Mouse (Mus musculus) CH12.LX (cell line): ENCODE measurements around the gene Zdhhc11. TPM values are rescaled to one million over a fixed set of nuclear protein-coding genes. Genes with fewer than 3 reads are reported as not detected.

Experiments used
- DNase-seq: peaks from one replicate; pipeline ENCODE4 v3.0.0-alpha.2; 2013; ENCODE audit errors: extremely low read depth
- H3K27ac ChIP-seq: 2 replicates; pipeline ENCODE4 v1.5.1; 2012; ENCODE audit warnings: low read depth, mild to moderate bottlenecking, control low read depth, moderate library complexity; ENCODE audit not compliant: insufficient read depth
- H3K27me3 ChIP-seq: replicated peaks from 2 replicates; pipeline ENCODE3; 2012; ENCODE audit warnings: inconsistent platforms
- H3K36me3 ChIP-seq, 2 experiments: replicated peaks in 1 of 2; 2 replicates each; pipeline versions ENCODE3 to v1.6.1; 2012; ENCODE audit warnings: inconsistent platforms in 1 of 2, low read length in 1 of 2, mild to moderate bottlenecking in 1 of 2, mixed read lengths in 1 of 2, moderate library complexity in 1 of 2; ENCODE audit not compliant: control insufficient read depth in 1 of 2, insufficient read depth in 1 of 2
- H3K4me1 ChIP-seq, 2 experiments: 2 replicates each; pipeline ENCODE4 v1.6.1; 2012; ENCODE audit warnings: inconsistent platforms in 1 of 2, moderate library complexity in 1 of 2; ENCODE audit not compliant: insufficient read depth in 2 of 2, control insufficient read depth in 1 of 2
- H3K4me2 ChIP-seq: 2 replicates; pipeline ENCODE4 v1.6.1; 2012; ENCODE audit warnings: low read depth, mild to moderate bottlenecking, control low read depth; ENCODE audit not compliant: poor library complexity, insufficient read depth, severe bottlenecking
- H3K4me3 ChIP-seq, 3 experiments: fragments of 150-350 bp in 1 of 3; sonication (generic) in 1 of 3; replicated peaks in 1 of 3; 2 replicates each; pipeline versions ENCODE3 to v1.5.1; 2011 to 2012; ENCODE audit warnings: low read depth in 2 of 3, low read length in 2 of 3, mild to moderate bottlenecking in 2 of 3, moderate library complexity in 2 of 3, control low read depth in 1 of 3, improper control_type of control experiment in 1 of 3, inconsistent platforms in 1 of 3, mixed read lengths in 1 of 3; ENCODE audit not compliant: poor library complexity in 1 of 3
- H3K79me2 ChIP-seq: replicated peaks from 2 replicates; pipeline ENCODE4 v1.6.1; 2012; ENCODE audit warnings: mild to moderate bottlenecking, moderate library complexity; ENCODE audit not compliant: control insufficient read depth, poor library complexity, insufficient read depth, severe bottlenecking; ENCODE audit errors: extremely low read depth
- H3K9ac ChIP-seq: 2 replicates; pipeline ENCODE4 v1.6.1; 2012; ENCODE audit warnings: low read depth, mild to moderate bottlenecking, control low read depth, moderate library complexity; ENCODE audit not compliant: insufficient read depth
- H3K9me3 ChIP-seq: replicated peaks from 2 replicates; pipeline ENCODE3; 2012; ENCODE audit warnings: low read length, inconsistent platforms, mixed read lengths
- BHLHE40 ChIP-seq: IDR thresholded peaks from 2 replicates; pipeline ENCODE4 v1.6.1; 2011; ENCODE audit warnings: mild to moderate bottlenecking, low read depth, low read length, improper control_type of control experiment
- CHD1 ChIP-seq: IDR thresholded peaks from 2 replicates; pipeline ENCODE4 v1.6.1; 2012; ENCODE audit warnings: low read depth, low read length, improper control_type of control experiment, inconsistent platforms
- CHD2 ChIP-seq: IDR thresholded peaks from 2 replicates; pipeline ENCODE4 v1.6.1; 2011; ENCODE audit warnings: low read length, improper control_type of control experiment
- EP300 ChIP-seq: IDR thresholded peaks from 2 replicates; pipeline ENCODE4 v1.6.1; 2011; ENCODE audit warnings: low read length, improper control_type of control experiment
- HCFC1 ChIP-seq: IDR thresholded peaks from 2 replicates; pipeline ENCODE4 v1.6.1; 2012; ENCODE audit warnings: low read depth, mild to moderate bottlenecking, inconsistent platforms, low read length, improper control_type of control experiment
- IRF4 ChIP-seq: IDR thresholded peaks from 2 replicates; pipeline ENCODE4 v1.6.1; 2014; ENCODE audit warnings: low read depth, mild to moderate bottlenecking, inconsistent platforms, low read length, improper control_type of control experiment
- JUN ChIP-seq: IDR thresholded peaks from 2 replicates; pipeline ENCODE4 v1.6.1; 2011; ENCODE audit warnings: low read depth, mild to moderate bottlenecking, low read length, improper control_type of control experiment, moderate library complexity; ENCODE audit not compliant: insufficient read depth
- MAZ ChIP-seq: IDR thresholded peaks from 2 replicates; pipeline ENCODE4 v1.6.1; 2012; ENCODE audit warnings: low read depth, mild to moderate bottlenecking, inconsistent platforms, low read length, improper control_type of control experiment, moderate library complexity
- MXI1 ChIP-seq: IDR thresholded peaks from 2 replicates; pipeline ENCODE4 v1.6.1; 2011; ENCODE audit warnings: mild to moderate bottlenecking, low read depth, low read length, improper control_type of control experiment
- NRF1 ChIP-seq: IDR thresholded peaks from 2 replicates; pipeline ENCODE4 v1.6.1; 2014; ENCODE audit warnings: low read depth, mild to moderate bottlenecking, inconsistent platforms, low read length, improper control_type of control experiment, moderate library complexity
- PAX5 ChIP-seq: IDR thresholded peaks from 2 replicates; pipeline ENCODE4 v1.6.1; 2012; ENCODE audit warnings: low read length, inconsistent platforms, mixed read lengths
- POLR2AphosphoS2 ChIP-seq: IDR thresholded peaks from 2 replicates; pipeline ENCODE4 v1.6.1; 2011; ENCODE audit warnings: low read depth, low read length, improper control_type of control experiment
- RAD21 ChIP-seq: IDR thresholded peaks from 2 replicates; pipeline ENCODE4 v1.6.1; 2011; ENCODE audit warnings: low read depth, mild to moderate bottlenecking, low read length, improper control_type of control experiment, moderate library complexity
- SIN3A ChIP-seq: IDR thresholded peaks from 2 replicates; pipeline ENCODE4 v1.6.1; 2012; ENCODE audit warnings: low read length, improper control_type of control experiment, inconsistent platforms
- TBP ChIP-seq: conservative IDR thresholded peaks from 2 replicates; pipeline ENCODE4 v1.6.1; 2011; ENCODE audit warnings: low read depth, low read length, improper control_type of control experiment
- TCF12 ChIP-seq: IDR thresholded peaks from 2 replicates; pipeline ENCODE4 v1.6.1; 2014; ENCODE audit warnings: low read depth, mild to moderate bottlenecking, inconsistent platforms, low read length, improper control_type of control experiment
- UBTF ChIP-seq: IDR thresholded peaks from 2 replicates; pipeline ENCODE4 v1.6.1; 2012; ENCODE audit warnings: low read depth, mild to moderate bottlenecking, inconsistent platforms, low read length, improper control_type of control experiment, moderate library complexity
- USF1 ChIP-seq: IDR thresholded peaks from 2 replicates; pipeline ENCODE4 v1.6.1; 2014; ENCODE audit warnings: low read depth, mild to moderate bottlenecking, inconsistent platforms, low read length, improper control_type of control experiment
- USF2 ChIP-seq: conservative IDR thresholded peaks from 2 replicates; pipeline ENCODE4 v1.6.1; 2011; ENCODE audit warnings: low read depth, low read length, improper control_type of control experiment
- ZNF384 ChIP-seq: IDR thresholded peaks from 2 replicates; pipeline ENCODE4 v1.6.1; 2012; ENCODE audit warnings: low read depth, low read length, improper control_type of control experiment, inconsistent platforms
- dilution Hi-C: fragments of 300-500 bp; cut with MboI; formaldehyde crosslinking; loops from 2 replicates; pipeline ENCODE4 v1.14.3; 2020; ENCODE audit warnings: low sequenced_read_pairs; ENCODE audit not compliant: extremely low pct_unique_long_range_greater_than_20kb, extremely low pct_ligation_motif_present
- in situ Hi-C: fragments of 300-500 bp; cut with MboI; formaldehyde crosslinking; loops from 3 replicates; pipeline ENCODE4 v1.14.3; 2019; ENCODE audit warnings: low sequenced_read_pairs, low pct_ligation_motif_present, low pct_unique_long_range_greater_than_20kb, mixed read lengths
- polyA plus RNA-seq: library from polyadenylated mRNA; unstranded; fragments of >175 nt; gene quantifications from 2 replicates; pipeline ENCODE4 v1.2.1, GENCODE M21; 2012; ENCODE audit warnings: low read depth; ENCODE audit not compliant: insufficient read length
- total RNA-seq, 2 experiments: library from RNA; depleted of rRNA; stranded (reverse); fragments of 300-350 nt in 1 of 2; fragments of >200 nt in 1 of 2; gene quantifications; 2 replicates each; pipeline ENCODE4 v1.2.3; 2012 to 2014

The Zdhhc11 gene
- total and polyA plus RNA-seq, 3 experiments: not detected

GRCm38 (mm10) chr13:74008948-74009718 is 45.5 kb downstream of the Zdhhc11 start, which contains the start of gene Tppp:
Gene Tppp, plus strand, starts transcription at chr13:74009407.
- H3K36me3 ChIP-seq: no peaks in the 10 kb centered on the region
- no peak within 1 kb of the TSS for H3K27ac ChIP-seq
- H3K27me3 ChIP-seq: peaks cover 65% of the 10 kb centered on the region
- peak within 1 kb of the TSS; percentile 75 for H3K4me2 ChIP-seq
- DNase-seq: peak; percentile 79
- no peaks in the 10 kb centered on the region for H3K79me2 ChIP-seq
- dilution Hi-C loops (no loop called here), in situ Hi-C loops (no loop called here)
- TF ChIP-seq CHD2 (no peak), NRF1 (peak; percentile 54), BHLHE40 (0 out of 2 replicates have a peak, but pooled peaks have one; percentile 15), SIN3A (peak; percentile 63), EP300 (no peak), ZNF384 (no peak), TCF12 (0 out of 2 replicates have a peak, but pooled peaks have one; percentile 23), MAZ (peak; percentile 81)
- peak within 1 kb of the TSS in 2 of 3 experiments; percentile 43 to 49 for H3K4me3 ChIP-seq
- H3K9me3 ChIP-seq: no peaks in the 10 kb centered on the region
- H3K9ac ChIP-seq: no peak within 1 kb of the TSS
- peaks cover 0 to 25% of the 10 kb centered on the region in 2 experiments; a peak in 2 of 4 replicates for H3K4me1 ChIP-seq

- dilution Hi-C loops: no loop called here
- H3K36me3 ChIP-seq: no peaks in the 10 kb centered on the region
- H3K27me3 ChIP-seq: peaks cover 72% of the 10 kb centered on the region
- TF ChIP-seq PAX5: no peak
- TF ChIP-seq CHD1: no peak
- TF ChIP-seq HCFC1: no peak
- no peak for TF ChIP-seq MXI1
- no peak for TF ChIP-seq UBTF
- TF ChIP-seq USF2: peak; percentile 62
- peak; percentile 87 for TF ChIP-seq BHLHE40
- peak; percentile 82 for TF ChIP-seq USF1
- TF ChIP-seq JUN: no peak
- TF ChIP-seq POLR2AphosphoS2: no peak
- 0 out of 2 replicates have a peak, but pooled peaks have one; percentile 18 for TF ChIP-seq TBP
- no peak for TF ChIP-seq IRF4
- no peak for TF ChIP-seq RAD21
- no peaks in the 10 kb centered on the region for H3K79me2 ChIP-seq
- peak overlapping the region; percentile 75 for H3K4me2 ChIP-seq
- H3K4me1 ChIP-seq: peaks cover 0 to 21% of the 10 kb centered on the region in 2 experiments; a peak in 2 of 4 replicates
- no peak overlapping the region for H3K27ac ChIP-seq
- in situ Hi-C loops: no loop called here
- peak overlapping the region in 2 of 3 experiments; percentile 43 to 49 for H3K4me3 ChIP-seq
- H3K9ac ChIP-seq: no peak overlapping the region
- no peaks in the 10 kb centered on the region for H3K9me3 ChIP-seq
- DNase-seq: no peak
Measured at GRCm38 (mm10) chr13:74009791-74010614, 46.4 kb downstream of the Zdhhc11 start.
